Mouse (Mus musculus) ES-Bruce4 (cell line): ENCODE data around the gene Arv1. TPM values are rescaled to one million over a fixed set of nuclear protein-coding genes. Genes with fewer than 3 reads are reported as not detected.
A peak's percentile ranks its signal among the peaks of the same experiment; 100 is the strongest.

Source experiments
- H3K27ac ChIP-seq: 2 replicates; pipeline ENCODE4 v1.5.1; 2012; ENCODE audit warnings: low read length, inconsistent platforms; ENCODE audit not compliant: insufficient read depth
- H3K27me3 ChIP-seq: 2 replicates; pipeline ENCODE4 v1.6.1; 2012; ENCODE audit warnings: mild to moderate bottlenecking, low read length, inconsistent platforms; ENCODE audit not compliant: control insufficient read depth, poor library complexity, insufficient read depth, severe bottlenecking
- H3K36me3 ChIP-seq: 2 replicates; pipeline ENCODE4 v1.6.1; 2012; ENCODE audit warnings: inconsistent platforms, mild to moderate bottlenecking, low read length, moderate library complexity; ENCODE audit not compliant: control insufficient read depth, poor library complexity, insufficient read depth, severe bottlenecking
- H3K4me1 ChIP-seq: one replicate; pipeline ENCODE4 v1.8.1; 2011; ENCODE audit warnings: low read length; ENCODE audit not compliant: control insufficient read depth, insufficient read depth
- H3K4me3 ChIP-seq: 2 replicates; pipeline ENCODE4 v1.5.1; 2011; ENCODE audit warnings: low read depth, mild to moderate bottlenecking, low read length
- H3K9ac ChIP-seq: 2 replicates; pipeline ENCODE4 v1.6.1; 2012; ENCODE audit warnings: low read depth, mild to moderate bottlenecking, inconsistent platforms; ENCODE audit not compliant: poor library complexity, severe bottlenecking
- H3K9me3 ChIP-seq: replicated peaks from 2 replicates; pipeline ENCODE4 v1.6.1; 2012; ENCODE audit warnings: mild to moderate bottlenecking, low read length, inconsistent platforms; ENCODE audit not compliant: control insufficient read depth, poor library complexity, insufficient read depth, severe bottlenecking
- CTCF ChIP-seq: IDR thresholded peaks from one replicate; pipeline ENCODE4 v1.8.1; 2011; ENCODE audit warnings: low read depth, low read length
- EP300 ChIP-seq: IDR thresholded peaks from 2 replicates; pipeline ENCODE4 v1.6.1; 2011; ENCODE audit warnings: low read depth, low read length; ENCODE audit not compliant: insufficient read depth
- POLR2A ChIP-seq: IDR thresholded peaks from one replicate; pipeline ENCODE4 v1.8.1; 2011; ENCODE audit warnings: low read length; ENCODE audit not compliant: insufficient read depth
- polyA plus RNA-seq: library from polyadenylated mRNA; stranded (reverse); fragments of >200 nt; gene quantifications from 2 replicates; pipeline ENCODE4 v1.2.4, GENCODE M21; 2011; ENCODE audit warnings: low read depth; ENCODE audit not compliant: missing spikeins, insufficient read depth, insufficient read length

Gene Arv1
- polyA plus RNA-seq, 1 experiment, result 25.4 TPM

DNA sequence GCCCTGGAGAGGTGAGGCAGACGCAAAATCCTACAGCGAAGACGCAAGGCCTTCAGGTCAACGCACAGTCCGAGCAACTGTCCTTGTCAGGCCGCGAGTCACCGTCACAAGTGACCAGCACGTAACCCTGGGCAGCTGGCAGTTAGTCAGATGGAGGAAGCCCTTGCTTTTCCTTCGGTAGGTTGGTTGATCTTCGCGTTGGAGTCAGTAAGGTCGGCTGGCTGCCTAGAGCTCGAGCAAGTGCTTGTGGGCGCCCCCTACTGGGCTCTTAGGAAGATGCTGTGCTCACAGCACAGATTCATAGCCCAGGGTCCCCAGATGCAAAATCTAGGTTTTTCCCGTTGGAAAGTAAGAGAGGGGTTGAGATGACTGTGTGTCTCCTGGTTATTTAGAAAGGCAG, 53.8 kb downstream of the Arv1 start:
- Histone ChIP-seq H3K36me3 (no peaks in the 10 kb centered on the region), H3K27me3 (no peaks in the 10 kb centered on the region), H3K9me3 (no peaks in the 10 kb centered on the region), H3K27ac (no peak overlapping the region), H3K4me1 (no peaks in the 10 kb centered on the region), H3K4me3 (peak overlapping the region; percentile 20; the same call in 1 of the 2 replicates), H3K9ac (no peak overlapping the region)
- TF ChIP-seq CTCF, result peak; percentile 79
- TF ChIP-seq EP300, result no peak
- no peak for TF ChIP-seq POLR2A

DNA sequence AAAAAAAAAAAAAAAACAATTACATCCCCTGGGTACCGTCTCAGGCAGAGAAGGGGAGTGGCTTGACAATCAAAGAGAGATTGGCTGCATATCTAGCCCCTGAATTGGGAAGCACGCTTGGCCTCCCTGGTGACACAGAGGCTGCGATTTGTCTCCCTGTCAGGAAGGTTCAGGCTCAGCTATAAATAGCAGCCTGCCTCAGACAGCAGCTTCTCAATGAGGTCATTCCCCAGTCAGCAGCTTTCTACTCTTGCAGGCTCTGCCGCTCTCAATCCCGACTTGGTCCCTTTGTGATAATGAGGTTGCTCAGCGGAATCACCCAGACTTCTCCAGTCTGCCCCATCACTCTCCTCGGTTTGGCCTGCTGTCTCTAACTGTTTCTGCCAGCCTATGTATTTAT, 58.3 kb downstream of the Arv1 start:
- Histone ChIP-seq H3K4me1 (no peaks in the 10 kb centered on the region), H3K9ac (no peak overlapping the region), H3K36me3 (no peaks in the 10 kb centered on the region), H3K27me3 (no peaks in the 10 kb centered on the region), H3K9me3 (no peaks in the 10 kb centered on the region; the same call in 1 of the 2 replicates), H3K27ac (no peak overlapping the region), H3K4me3 (no peak overlapping the region)
- TF ChIP-seq CTCF, result no peak
- no peak for TF ChIP-seq EP300
- no peak for TF ChIP-seq POLR2A

DNA sequence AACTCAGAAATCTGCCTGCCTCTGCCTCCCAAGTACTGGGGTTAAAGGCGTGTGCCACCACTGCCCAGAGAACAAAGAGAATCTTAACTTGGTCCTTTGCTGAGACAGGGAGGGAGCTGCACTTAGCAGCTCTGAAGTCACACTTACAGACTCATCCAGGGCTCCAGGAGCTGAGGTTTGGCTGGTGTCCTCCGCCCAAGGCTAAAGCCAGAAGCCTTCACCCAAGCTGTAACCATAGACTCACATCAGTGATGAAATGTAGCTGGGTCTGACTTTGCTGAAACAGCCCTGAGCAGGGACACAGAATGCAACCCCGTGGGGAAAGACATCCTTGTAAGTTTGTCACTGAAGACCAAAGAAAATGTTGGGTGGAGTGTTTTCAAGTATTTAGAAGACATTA, 60.5 kb downstream of the Arv1 start:
- Histone ChIP-seq H3K4me1 (no peaks in the 10 kb centered on the region), H3K4me3 (no peak overlapping the region), H3K9me3 (no peaks in the 10 kb centered on the region; the same call in 1 of the 2 replicates), H3K9ac (no peak overlapping the region), H3K27me3 (no peaks in the 10 kb centered on the region), H3K27ac (no peak overlapping the region), H3K36me3 (no peaks in the 10 kb centered on the region)
- TF ChIP-seq EP300, result no peak
- no peak for TF ChIP-seq POLR2A
- TF ChIP-seq CTCF, result no peak

DNA sequence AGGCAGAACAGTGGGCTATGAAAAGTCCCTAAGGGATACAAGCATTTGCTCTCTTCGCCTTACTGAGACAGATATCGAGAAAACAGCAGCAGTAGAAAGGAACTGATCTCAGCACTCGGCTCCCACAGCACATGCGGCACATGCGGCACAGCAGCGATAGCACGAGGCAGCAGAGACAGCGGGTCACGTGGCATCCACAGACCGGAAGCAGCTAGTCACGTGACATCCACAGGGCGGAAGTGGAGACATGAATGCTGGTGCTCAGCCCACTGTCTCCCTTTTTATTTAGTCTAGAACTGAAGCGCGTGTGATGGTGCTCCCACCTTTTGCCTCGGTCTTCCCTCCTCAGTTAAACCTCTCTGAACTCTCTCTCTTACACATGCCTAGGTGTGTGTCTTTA, 61.3 kb downstream of the Arv1 start:
- Histone ChIP-seq H3K27ac (no peak overlapping the region), H3K36me3 (no peaks in the 10 kb centered on the region), H3K9ac (no peak overlapping the region), H3K4me3 (no peak overlapping the region), H3K4me1 (no peaks in the 10 kb centered on the region), H3K9me3 (no peaks in the 10 kb centered on the region; the same call in 1 of the 2 replicates), H3K27me3 (no peaks in the 10 kb centered on the region)
- TF ChIP-seq EP300 (no peak), CTCF (no peak), POLR2A (no peak)

Other genes with a start within 250 kb of the Arv1 start
- gene Cog2, start 201.4 kb upstream of the Arv1 start, polyA plus RNA-seq, result 21.5 and 22.1 TPM in 2 replicates
- gene Agt, start 152.4 kb upstream of the Arv1 start, polyA plus RNA-seq, result not detected in 2 replicates
- not detected in 2 replicates for gene Capn9, start 146.0 kb upstream of the Arv1 start, polyA plus RNA-seq
- gene 2310022B05Rik, start 58.8 kb upstream of the Arv1 start, polyA plus RNA-seq, result 25.9 and 31.4 TPM in 2 replicates
- gene Ttc13, start 156 bp upstream of the Arv1 start, polyA plus RNA-seq, result 57.1 and 59.4 TPM in 2 replicates
- 6.9 and 8.0 TPM in 2 replicates for gene Fam89a, start 29.7 kb downstream of the Arv1 start, polyA plus RNA-seq
- gene Trim67, start 71.0 kb downstream of the Arv1 start, polyA plus RNA-seq, result 9.1 and 9.4 TPM in 2 replicates
- 96.0 and 113 TPM in 2 replicates for gene Gnpat, start 140.9 kb downstream of the Arv1 start, polyA plus RNA-seq
- gene 2810004N23Rik, start 141.0 kb downstream of the Arv1 start, polyA plus RNA-seq, result 93.0 and 93.6 TPM in 2 replicates
- 10.1 and 10.9 TPM in 2 replicates for gene Exoc8, start 175.6 kb downstream of the Arv1 start, polyA plus RNA-seq
- gene Sprtn, start 175.7 kb downstream of the Arv1 start, polyA plus RNA-seq, result 14.3 and 16.0 TPM in 2 replicates
- 19.9 and 20.3 TPM in 2 replicates for gene Egln1, start 227.2 kb downstream of the Arv1 start, polyA plus RNA-seq